Mouse (Mus musculus): ENCODE measurements around the gene Ispd.
"Not testable (repeated sequence)": the region's sequence is repeated elsewhere in the genome, so short reads cannot be mapped to it uniquely, and the experiment has no call there.

Gene Ispd

GRCm38 (mm10) chr12:36381441-36382340, at the start of gene Ispd, which contains the start of gene D630036H23Rik:
Gene Ispd (plus strand): TSS chr12:36381450.
Gene D630036H23Rik (minus strand): TSS chr12:36382181.
- DNase-seq (ENCODE audit: low read depth, low spot score) = peak; percentile 63

GRCm38 (mm10) chr12:36332676-36333075, 48.6 kb upstream of the Ispd start:
- DNase-seq (ENCODE audit: low read depth, low spot score) = no peak

- no peak for DNase-seq (ENCODE audit: low read depth, low spot score)
Measured at GRCm38 (mm10) chr12:36333837-36334281, 47.4 kb upstream of the Ispd start.

GRCm38 (mm10) chr12:36344131-36344530, 37.1 kb upstream of the Ispd start:
- no peak for DNase-seq (ENCODE audit: low read depth, low spot score)

GRCm38 (mm10) chr12:36360064-36360463, 21.2 kb upstream of the Ispd start:
- no peak for DNase-seq (ENCODE audit: low read depth, low spot score)

- no peak for DNase-seq (ENCODE audit: low read depth, low spot score)
Measured at GRCm38 (mm10) chr12:36360693-36361092, 20.6 kb upstream of the Ispd start.

- DNase-seq (ENCODE audit: low read depth, low spot score) = no peak
Measured at GRCm38 (mm10) chr12:36364013-36364412, 17.2 kb upstream of the Ispd start.

GRCm38 (mm10) chr12:36373237-36373998, 7.8 kb upstream of the Ispd start:
- no peak for DNase-seq (ENCODE audit: low read depth, low spot score)

- DNase-seq (ENCODE audit: low read depth, low spot score) = not testable (repeated sequence)
Measured at GRCm38 (mm10) chr12:36376391-36376790, 4.9 kb upstream of the Ispd start.

GRCm38 (mm10) chr12:36380254-36380653, 996 bp upstream of the Ispd start:
- DNase-seq (ENCODE audit: low read depth, low spot score) = no peak

- DNase-seq (ENCODE audit: low read depth, low spot score) = no peak
Measured at GRCm38 (mm10) chr12:36380806-36381205, 444 bp upstream of the Ispd start.

GRCm38 (mm10) chr12:36385386-36385785, 4.1 kb downstream of the Ispd start:
- DNase-seq (ENCODE audit: low read depth, low spot score) = no peak

GRCm38 (mm10) chr12:36386991-36387390, 5.7 kb downstream of the Ispd start:
- DNase-seq (ENCODE audit: low read depth, low spot score) = no peak

GRCm38 (mm10) chr12:36395115-36395514, 13.9 kb downstream of the Ispd start:
- no peak for DNase-seq (ENCODE audit: low read depth, low spot score)

- no peak for DNase-seq (ENCODE audit: low read depth, low spot score)
Measured at GRCm38 (mm10) chr12:36423677-36424076, 42.4 kb downstream of the Ispd start.

GRCm38 (mm10) chr12:36425258-36425657, 44.0 kb downstream of the Ispd start:
- DNase-seq (ENCODE audit: low read depth, low spot score) = no peak

- DNase-seq (ENCODE audit: low read depth, low spot score) = no peak
Measured at GRCm38 (mm10) chr12:36426163-36427045, 45.2 kb downstream of the Ispd start.

- no peak for DNase-seq (ENCODE audit: low read depth, low spot score)
Measured at GRCm38 (mm10) chr12:36436956-36437355, 55.7 kb downstream of the Ispd start.

GRCm38 (mm10) chr12:36439396-36439795, 58.1 kb downstream of the Ispd start:
- no peak for DNase-seq (ENCODE audit: low read depth, low spot score)

- DNase-seq (ENCODE audit: low read depth, low spot score) = no peak
Measured at GRCm38 (mm10) chr12:36456002-36456401, 74.8 kb downstream of the Ispd start.

GRCm38 (mm10) chr12:36457726-36458125, 76.5 kb downstream of the Ispd start:
- no peak for DNase-seq (ENCODE audit: low read depth, low spot score)

All from embryo, embryonic 11.5 days (tissue).